Mouse (Mus musculus): ENCODE measurements around the gene Gm10842. TPM values are rescaled to one million over a fixed set of nuclear protein-coding genes. Genes with fewer than 3 reads are reported as not detected.
A peak's percentile ranks its signal among the peaks of the same experiment; 100 is the strongest.

The Gm10842 gene
- total and polyA plus RNA-seq, 2 experiments from 2014 or later = not detected

- Histone ChIP-seq H3K27ac (ENCODE audit: low read depth) (no peak overlapping the region), H3K9me3 (replicated peaks; ENCODE audit: control insufficient read depth, low read length) (no peaks in the 10 kb centered on the region), H3K36me3 (replicated peaks; ENCODE audit: control insufficient read depth, insufficient read depth, low read length) (no peaks in the 10 kb centered on the region), H3K4me3 (ENCODE audit: low read depth, low read length) (no peak overlapping the region), H3K9ac (replicated peaks; ENCODE audit: low read depth, low read length) (no peak overlapping the region), H3K27me3 (ENCODE audit: control insufficient read depth, insufficient read depth, low read length) (no peaks in the 10 kb centered on the region), H3K4me2 (ENCODE audit: low read depth, low read length) (no peak overlapping the region), H3K4me1 (ENCODE audit: control insufficient read depth, insufficient read depth) (0 out of 2 replicates have a peak, but pooled peaks cover 6% of the 10 kb centered on the region)
- WGBS = 61% methylated on average over 4 of the region's 4 CpGs
- no peak for DNase-seq (ENCODE audit: low spot score)
- no peak for TF ChIP-seq CTCF (IDR thresholded peaks at IDR 0.05; ENCODE audit: low read depth)
- no peak for TF ChIP-seq EP300 (IDR thresholded peaks at IDR 0.05; ENCODE audit: low read depth)
- ATAC-seq (ENCODE audit: insufficient read depth, low read depth) = no peak
Observed at GRCm38 (mm10) chr11:105150691-105151090, 4.0 kb downstream of the Gm10842 start.

- Histone ChIP-seq H3K9ac (replicated peaks; ENCODE audit: low read depth, low read length) (no peak overlapping the region), H3K4me2 (ENCODE audit: low read depth, low read length) (peak overlapping the region; percentile 44), H3K4me3 (ENCODE audit: low read depth, low read length) (no peak overlapping the region; the same call in 1 of the 2 replicates), H3K36me3 (replicated peaks; ENCODE audit: control insufficient read depth, insufficient read depth, low read length) (no peaks in the 10 kb centered on the region), H3K27me3 (ENCODE audit: control insufficient read depth, insufficient read depth, low read length) (no peaks in the 10 kb centered on the region), H3K27ac (ENCODE audit: low read depth) (no peak overlapping the region; the same call in 1 of the 2 replicates), H3K4me1 (ENCODE audit: control insufficient read depth, insufficient read depth) (0 out of 2 replicates have a peak, but pooled peaks cover 6% of the 10 kb centered on the region), H3K9me3 (replicated peaks; ENCODE audit: control insufficient read depth, low read length) (no peaks in the 10 kb centered on the region)
- no peak for TF ChIP-seq CTCF (IDR thresholded peaks at IDR 0.05; ENCODE audit: low read depth)
- TF ChIP-seq EP300 (IDR thresholded peaks at IDR 0.05; ENCODE audit: low read depth) = no peak
- WGBS = 20% methylated on average over 18 of the region's 19 CpGs
- DNase-seq (ENCODE audit: low spot score) (no peak), ATAC-seq (ENCODE audit: insufficient read depth, low read depth) (no peak)
Observed at GRCm38 (mm10) chr11:105151226-105152016, 4.7 kb downstream of the Gm10842 start.

- ATAC-seq (ENCODE audit: insufficient read depth, low read depth) = no peak
- DNase-seq (ENCODE audit: low spot score) = no peak
- peaks cover 6% of the 10 kb centered on the region; the same call in 1 of the 2 replicates for H3K4me1 ChIP-seq (ENCODE audit: control insufficient read depth, insufficient read depth)
- no peak overlapping the region for H3K27ac ChIP-seq (ENCODE audit: low read depth)
- H3K36me3 ChIP-seq (replicated peaks; ENCODE audit: control insufficient read depth, insufficient read depth, low read length) = no peaks in the 10 kb centered on the region
- no peak for TF ChIP-seq CTCF (IDR thresholded peaks at IDR 0.05; ENCODE audit: low read depth)
- no peak for TF ChIP-seq EP300 (IDR thresholded peaks at IDR 0.05; ENCODE audit: low read depth)
- H3K9ac ChIP-seq (replicated peaks; ENCODE audit: low read depth, low read length) = no peak overlapping the region
- no peaks in the 10 kb centered on the region for H3K9me3 ChIP-seq (replicated peaks; ENCODE audit: control insufficient read depth, low read length)
- H3K4me3 ChIP-seq (ENCODE audit: low read depth, low read length) = no peak overlapping the region
- H3K4me2 ChIP-seq (ENCODE audit: low read depth, low read length) = no peak overlapping the region; the same call in 1 of the 2 replicates
- no peaks in the 10 kb centered on the region for H3K27me3 ChIP-seq (ENCODE audit: control insufficient read depth, insufficient read depth, low read length)
- WGBS = 31% methylated on average over 2 of the region's 4 CpGs
Observed at GRCm38 (mm10) chr11:105152017-105152300, 5.3 kb downstream of the Gm10842 start.

- no peaks in the 10 kb centered on the region for H3K36me3 ChIP-seq (replicated peaks; ENCODE audit: control insufficient read depth, insufficient read depth, low read length)
- DNase-seq (ENCODE audit: low spot score) = no peak
- 86% methylated on average over 11 of the region's 11 CpGs for WGBS
- no peaks in the 10 kb centered on the region for H3K9me3 ChIP-seq (replicated peaks; ENCODE audit: control insufficient read depth, low read length)
- no peak overlapping the region for H3K4me2 ChIP-seq (ENCODE audit: low read depth, low read length)
- H3K4me3 ChIP-seq (ENCODE audit: low read depth, low read length) = no peak overlapping the region
- no peak for TF ChIP-seq CTCF (IDR thresholded peaks at IDR 0.05; ENCODE audit: low read depth)
- no peak for TF ChIP-seq EP300 (IDR thresholded peaks at IDR 0.05; ENCODE audit: low read depth)
- no peaks in the 10 kb centered on the region for H3K27me3 ChIP-seq (ENCODE audit: control insufficient read depth, insufficient read depth, low read length)
- peaks cover 6% of the 10 kb centered on the region; the same call in 1 of the 2 replicates for H3K4me1 ChIP-seq (ENCODE audit: control insufficient read depth, insufficient read depth)
- H3K9ac ChIP-seq (replicated peaks; ENCODE audit: low read depth, low read length) = no peak overlapping the region
- no peak overlapping the region for H3K27ac ChIP-seq (ENCODE audit: low read depth)
- ATAC-seq (ENCODE audit: insufficient read depth, low read depth) = no peak
Observed at GRCm38 (mm10) chr11:105152357-105152899, 5.7 kb downstream of the Gm10842 start.

GRCm38 (mm10) chr11:105153068-105153833 is 6.6 kb downstream of the Gm10842 start:
- DNase-seq (ENCODE audit: low spot score) (peak; percentile 62), ATAC-seq (ENCODE audit: insufficient read depth, low read depth) (peak; percentile 93)
- WGBS = 22% methylated on average over 12 of the region's 12 CpGs
- Histone ChIP-seq H3K9me3 (replicated peaks; ENCODE audit: control insufficient read depth, low read length) (no peaks in the 10 kb centered on the region), H3K4me3 (ENCODE audit: low read depth, low read length) (no peak overlapping the region), H3K4me2 (ENCODE audit: low read depth, low read length) (peak overlapping the region; percentile 6; the same call in 1 of the 2 replicates), H3K27me3 (ENCODE audit: control insufficient read depth, insufficient read depth, low read length) (no peaks in the 10 kb centered on the region), H3K4me1 (ENCODE audit: control insufficient read depth, insufficient read depth) (peaks cover 6% of the 10 kb centered on the region; the same call in 1 of the 2 replicates), H3K36me3 (replicated peaks; ENCODE audit: control insufficient read depth, insufficient read depth, low read length) (no peaks in the 10 kb centered on the region), H3K9ac (replicated peaks; ENCODE audit: low read depth, low read length) (no peak overlapping the region), H3K27ac (ENCODE audit: low read depth) (peak overlapping the region; percentile 36; the same call in 1 of the 2 replicates)
- no peak for TF ChIP-seq EP300 (IDR thresholded peaks at IDR 0.05; ENCODE audit: low read depth)
- TF ChIP-seq CTCF (IDR thresholded peaks at IDR 0.05; ENCODE audit: low read depth) = no peak
